Mouse (Mus musculus): Measurements from ENCODE around the gene Scn3b.

The Scn3b gene

GRCm38 (mm10) chr9:40246702-40247101 lies 22.3 kb upstream of the Scn3b start:
- ChIA-PET CTCF (interaction anchor here in 3 of 4 experiments (0.5 to 1.7 kb wide), 8 partner anchors 15 to 196 kb away, joined by 3 to 10 read pairs (median 3); partner anchors contain the start of gene Scn3b (in 1 of the 3)), POLR2A (interaction anchor here in 2 of 4 experiments (0.6 to 19.2 kb wide), 10 partner anchors 9 to 302 kb away, joined by 3 to 522 read pairs (median 6); partner anchors contain the start of gene Scn3b (in 2 of the 2))

GRCm38 (mm10) chr9:40249106-40249505 lies 19.9 kb upstream of the Scn3b start:
- ChIA-PET POLR2A (interaction anchor here in 2 of 4 experiments (0.9 to 19.2 kb wide), 4 partner anchors 7 to 18 kb away, joined by 3 to 522 read pairs (median 6); no protein-coding TSS in a partner anchor), CTCF (interaction anchor here in 1 of 4 experiments (0.9 kb wide), 1 partner anchor 21 kb away, joined by 3 read pairs; no protein-coding TSS in a partner anchor)

- ChIA-PET CTCF (no interaction called here), POLR2A (interaction anchor here in 3 of 4 experiments (0.6 to 2.1 kb wide), 5 partner anchors 10 to 1684 kb away, joined by 3 to 22 read pairs (median 4); no protein-coding TSS in a partner anchor)
Observed at GRCm38 (mm10) chr9:40252459-40252858, 16.6 kb upstream of the Scn3b start.

DNA sequence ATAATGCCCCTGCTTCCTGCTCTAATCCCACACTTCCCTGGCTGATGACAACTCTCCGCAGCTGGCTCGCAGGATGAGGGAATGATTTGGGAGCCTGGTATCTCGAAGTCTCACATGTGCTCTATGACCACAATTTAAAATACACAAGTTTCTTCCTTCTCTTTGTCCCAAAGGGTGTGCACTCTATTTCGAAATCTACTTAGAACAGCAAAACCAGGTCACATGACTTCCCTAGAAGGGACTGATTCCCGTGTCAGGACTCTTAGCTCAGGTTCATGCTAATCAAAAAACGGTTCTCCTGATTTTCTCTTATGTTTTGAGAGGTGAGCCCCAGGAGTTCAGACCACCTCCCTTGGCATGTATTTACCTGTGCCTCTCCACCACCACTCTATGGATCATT lies 5.1 kb upstream of the Scn3b start:
- ChIA-PET CTCF (interaction anchor here in 1 of 4 experiments (0.5 to 0.6 kb wide), 2 partner anchors 36 to 68 kb away, joined by 3 read pairs; no protein-coding TSS in a partner anchor), POLR2A (interaction anchor here in 2 of 4 experiments (0.8 to 2.4 kb wide), 5 partner anchors 19 to 38 kb away, joined by 3 to 13 read pairs (median 3); no protein-coding TSS in a partner anchor)

DNA sequence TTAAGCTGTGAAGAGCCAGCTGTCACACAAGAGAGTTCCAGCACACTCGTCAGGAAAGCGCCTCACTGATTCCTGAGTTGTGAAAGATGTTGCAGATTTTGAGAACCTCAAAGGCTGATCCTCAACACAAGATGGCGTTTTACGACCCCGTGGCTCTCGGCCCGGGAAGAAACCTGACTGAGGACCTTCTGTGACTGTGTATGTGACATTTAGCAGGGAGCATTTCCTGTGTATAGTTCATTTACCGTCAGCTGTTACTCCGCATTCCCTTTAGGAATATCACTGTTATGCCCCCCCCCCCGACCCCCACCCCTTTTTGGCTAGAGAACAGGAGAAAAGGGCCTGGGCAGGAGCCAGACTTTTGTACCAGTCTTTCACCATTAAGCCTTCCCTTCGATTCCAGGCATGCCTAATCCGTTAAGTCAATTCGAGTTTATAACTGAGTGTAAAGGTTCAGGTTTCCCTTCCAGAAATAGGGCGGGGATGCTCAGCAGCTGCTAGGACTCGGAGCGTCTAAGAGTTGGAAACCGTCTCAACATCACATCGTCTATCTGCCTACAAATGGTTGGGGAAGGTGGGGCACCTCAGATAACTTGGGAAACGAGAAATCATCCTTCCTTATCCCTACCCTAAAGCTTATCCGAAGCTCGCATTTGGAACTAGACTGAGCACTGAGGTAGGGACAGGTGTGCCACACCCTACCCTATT lies 823 bp upstream of the Scn3b start:
- ChIA-PET CTCF (interaction anchor here (0.6 to 4.0 kb wide), 7 partner anchors 21 to 266 kb away, joined by 3 to 20 read pairs (median 5); no protein-coding TSS in a partner anchor), POLR2A (interaction anchor here (1.1 to 7.2 kb wide), 19 partner anchors 15 to 65 kb away, joined by 3 to 108 read pairs (median 11); no protein-coding TSS in a partner anchor)

- ChIA-PET POLR2A (interaction anchor here (0.6 to 7.2 kb wide), 30 partner anchors 8 to 96 kb away, joined by 3 to 108 read pairs (median 4); no protein-coding TSS in a partner anchor), CTCF (interaction anchor here (0.6 to 4.0 kb wide), 9 partner anchors 22 to 408 kb away, joined by 3 to 20 read pairs (median 4); no protein-coding TSS in a partner anchor)
Observed at GRCm38 (mm10) chr9:40268748-40269102, 292 bp upstream of the Scn3b start.

DNA sequence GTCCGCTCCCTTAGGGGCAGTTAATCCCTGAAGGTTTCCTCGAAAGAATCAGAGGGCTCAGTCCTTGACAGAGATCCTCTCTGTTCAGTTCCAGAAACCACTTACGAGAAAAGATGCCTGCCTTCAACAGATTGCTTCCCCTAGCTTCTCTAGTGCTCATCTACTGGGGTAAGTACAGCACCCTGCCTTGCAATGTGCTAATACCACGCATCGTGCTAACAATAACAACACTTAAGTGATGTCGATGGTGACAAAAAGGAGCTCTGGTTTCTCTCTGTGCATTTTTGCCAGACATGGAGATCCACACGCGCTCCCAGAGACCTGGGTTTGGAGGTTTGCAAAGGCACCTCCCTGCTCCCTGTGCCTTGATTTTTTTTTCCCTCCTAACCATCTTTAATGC lies 863 bp downstream of the Scn3b start:
- POLR2A ChIA-PET: interaction anchor here (0.6 to 7.2 kb wide), 25 partner anchors 9 to 531 kb away, joined by 3 to 108 read pairs (median 8); partner anchors contain the start of gene Hspa8 (in 1 of the 4)
- CTCF ChIA-PET: interaction anchor here in 3 of 4 experiments (0.5 to 4.0 kb wide), 6 partner anchors 45 to 358 kb away, joined by 3 to 20 read pairs (median 3); no protein-coding TSS in a partner anchor

- POLR2A ChIA-PET: interaction anchor here in 1 of 4 experiments (0.6 to 7.2 kb wide), 4 partner anchors 31 to 96 kb away, joined by 3 to 94 read pairs (median 18); no protein-coding TSS in a partner anchor
- CTCF ChIA-PET: interaction anchor here in 1 of 4 experiments (4.0 kb wide), 1 partner anchor 60 kb away, joined by 20 read pairs; no protein-coding TSS in a partner anchor
Observed at GRCm38 (mm10) chr9:40271075-40271474, 2.1 kb downstream of the Scn3b start.

DNA sequence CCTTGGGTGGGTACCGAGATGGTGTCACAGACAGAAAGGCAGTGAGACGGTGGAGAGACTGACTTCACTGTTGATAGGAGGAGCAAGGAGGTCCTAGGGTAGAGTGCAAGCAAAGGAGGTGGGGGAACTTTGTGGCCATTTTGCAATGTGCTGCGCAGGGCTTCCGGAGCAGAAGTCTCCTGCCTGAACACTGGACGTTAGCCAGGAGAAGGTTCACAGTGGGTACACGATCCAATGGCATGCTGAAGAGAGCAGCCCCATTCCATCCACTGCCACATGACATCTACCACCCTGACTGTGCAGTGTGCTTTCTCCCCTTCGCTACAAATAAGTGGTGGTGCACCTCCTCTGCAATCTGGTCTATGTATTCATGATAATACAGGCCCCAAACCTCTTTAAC lies 3.8 kb downstream of the Scn3b start:
- POLR2A ChIA-PET: interaction anchor here in 2 of 4 experiments (1.2 to 7.2 kb wide), 2 partner anchors 33 kb away, joined by 4 to 94 read pairs; no protein-coding TSS in a partner anchor
- CTCF ChIA-PET: interaction anchor here in 2 of 4 experiments (0.6 kb wide), 2 partner anchors 45 to 866 kb away, joined by 3 to 12 read pairs; no protein-coding TSS in a partner anchor

DNA sequence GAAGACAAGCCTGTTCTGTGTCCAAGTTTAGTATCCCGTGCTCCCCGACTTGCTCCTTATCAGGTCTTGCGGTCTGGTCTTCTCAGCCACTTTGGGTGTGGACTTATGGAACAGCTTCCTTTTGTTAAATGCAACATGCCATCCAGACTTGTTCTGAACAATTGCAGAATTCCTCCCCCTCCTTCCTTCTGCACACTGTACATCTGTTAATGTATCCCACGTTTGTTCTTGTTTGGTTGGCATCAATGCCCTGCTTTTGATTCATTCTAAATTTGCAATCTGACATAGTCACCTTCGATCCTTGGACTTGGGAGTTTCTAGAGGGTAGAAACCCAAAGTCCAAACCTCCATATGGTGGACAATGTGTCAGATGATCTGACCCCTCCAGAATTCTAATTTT lies 6.9 kb downstream of the Scn3b start:
- ChIA-PET POLR2A (interaction anchor here in 2 of 4 experiments (1.2 to 1.9 kb wide), 5 partner anchors 16 to 52 kb away, joined by 3 to 7 read pairs (median 4); no protein-coding TSS in a partner anchor), CTCF (interaction anchor here in 1 of 4 experiments (1.2 kb wide), 1 partner anchor 58 kb away, joined by 3 read pairs; no protein-coding TSS in a partner anchor)

DNA sequence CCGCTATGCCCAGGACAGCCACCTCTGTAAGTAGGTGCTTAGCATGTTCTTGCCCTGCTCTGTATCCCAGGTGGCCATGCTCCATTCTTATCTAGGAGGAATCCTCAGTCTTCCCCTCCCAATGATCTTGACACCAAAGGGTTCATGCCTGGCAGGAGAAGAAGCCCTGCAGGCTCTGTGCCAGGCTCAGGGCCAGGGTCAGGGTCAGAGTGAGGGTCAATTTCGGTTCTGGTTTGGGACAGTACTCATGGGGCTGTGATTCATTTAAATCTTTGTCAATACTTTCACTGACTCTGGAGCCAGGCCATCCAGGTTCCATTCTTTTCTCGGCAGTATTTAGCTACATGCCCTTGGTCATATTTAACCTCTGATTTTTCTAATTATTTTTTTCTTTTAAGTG lies 8.7 kb downstream of the Scn3b start:
- CTCF ChIA-PET: no interaction called here
- POLR2A ChIA-PET: interaction anchor here in 1 of 4 experiments (0.6 kb wide), 1 partner anchor 32 kb away, joined by 3 read pairs; no protein-coding TSS in a partner anchor

GRCm38 (mm10) chr9:40279438-40279837 lies 10.4 kb downstream of the Scn3b start:
- ChIA-PET CTCF (no interaction called here), POLR2A (interaction anchor here in 1 of 4 experiments (1.1 kb wide), 1 partner anchor 38 kb away, joined by 7 read pairs; no protein-coding TSS in a partner anchor)

DNA sequence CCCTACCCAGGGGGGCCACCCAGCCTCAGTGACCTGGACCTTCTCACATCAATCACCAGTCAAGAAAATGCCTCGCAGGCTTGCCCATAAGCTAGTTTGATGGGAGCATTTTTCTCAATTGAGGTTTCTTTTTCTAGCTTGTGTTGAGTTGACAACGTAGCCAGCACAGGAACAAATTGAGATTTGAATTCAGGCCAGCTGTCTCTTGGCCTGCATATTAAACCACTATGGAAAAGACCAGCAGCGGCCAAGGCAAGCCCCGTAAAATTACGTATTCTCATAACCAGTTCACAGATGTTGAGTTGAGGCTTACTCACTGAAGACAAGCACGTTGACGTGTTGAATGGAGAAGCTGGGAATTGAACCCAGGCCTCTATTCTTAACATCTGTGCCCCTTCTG lies 14.0 kb downstream of the Scn3b start:
- ChIA-PET CTCF (no interaction called here), POLR2A (interaction anchor here in 2 of 4 experiments (0.9 to 2.3 kb wide), 5 partner anchors 14 to 392 kb away, joined by 3 to 12 read pairs (median 4); partner anchors contain the start of gene Scn3b (in 1 of the 2))

DNA sequence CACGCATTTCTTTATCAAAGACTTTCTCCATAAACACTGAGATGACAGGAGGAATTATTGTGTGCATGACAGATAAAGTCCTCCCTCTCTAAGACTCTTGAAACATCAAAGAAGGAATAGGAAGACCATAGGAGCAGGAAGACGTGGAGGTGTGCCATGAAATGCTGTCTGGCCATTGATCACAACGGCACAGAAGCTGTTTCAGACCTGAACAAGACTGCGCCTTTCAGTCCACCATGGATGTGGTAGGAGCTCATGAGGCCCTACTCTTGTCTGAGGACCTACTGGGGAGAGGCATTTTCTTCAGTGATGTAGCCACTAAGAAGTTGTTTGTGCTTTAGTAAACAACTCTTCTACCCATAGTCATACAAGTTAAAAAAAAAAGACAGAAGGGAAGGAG lies 23.5 kb downstream of the Scn3b start:
- ChIA-PET POLR2A (interaction anchor here in 2 of 4 experiments (0.6 to 1.9 kb wide), 4 partner anchors 8 to 24 kb away, joined by 3 to 7 read pairs (median 4); partner anchors contain the start of gene Scn3b (in 1 of the 2)), CTCF (no interaction called here)

DNA sequence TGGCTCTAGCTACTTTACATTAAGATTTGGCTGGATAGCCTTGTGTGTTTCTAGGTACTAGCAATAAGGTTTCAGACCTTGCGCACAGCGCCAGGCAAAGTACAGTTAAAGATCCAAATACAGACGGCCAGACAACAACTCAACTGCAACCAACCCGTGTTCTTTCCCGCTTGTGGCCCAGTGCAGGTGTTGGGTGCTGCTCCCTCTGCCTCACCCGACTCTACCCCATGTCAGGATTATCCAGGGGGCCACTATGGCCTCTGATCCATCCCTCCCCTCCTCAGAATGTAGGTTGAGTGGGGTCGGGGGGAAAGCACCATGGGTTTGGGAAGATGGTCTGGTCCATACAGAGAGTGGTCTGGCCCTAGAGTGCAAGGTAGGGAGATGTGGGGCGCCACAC lies 24.3 kb downstream of the Scn3b start:
- POLR2A ChIA-PET: interaction anchor here in 2 of 4 experiments (0.6 to 1.9 kb wide), 3 partner anchors 9 to 18 kb away, joined by 3 to 7 read pairs (median 5); no protein-coding TSS in a partner anchor
- CTCF ChIA-PET: no interaction called here

- POLR2A ChIA-PET: interaction anchor here in 1 of 4 experiments (0.6 to 2.1 kb wide), 5 partner anchors 9 to 165 kb away, joined by 3 to 11 read pairs (median 4); partner anchors contain the start of gene Scn3b
- CTCF ChIA-PET: interaction anchor here in 2 of 4 experiments (0.6 kb wide), 2 partner anchors 37 to 43 kb away, joined by 3 read pairs; no protein-coding TSS in a partner anchor
Observed at GRCm38 (mm10) chr9:40293740-40294139, 24.7 kb downstream of the Scn3b start.

DNA sequence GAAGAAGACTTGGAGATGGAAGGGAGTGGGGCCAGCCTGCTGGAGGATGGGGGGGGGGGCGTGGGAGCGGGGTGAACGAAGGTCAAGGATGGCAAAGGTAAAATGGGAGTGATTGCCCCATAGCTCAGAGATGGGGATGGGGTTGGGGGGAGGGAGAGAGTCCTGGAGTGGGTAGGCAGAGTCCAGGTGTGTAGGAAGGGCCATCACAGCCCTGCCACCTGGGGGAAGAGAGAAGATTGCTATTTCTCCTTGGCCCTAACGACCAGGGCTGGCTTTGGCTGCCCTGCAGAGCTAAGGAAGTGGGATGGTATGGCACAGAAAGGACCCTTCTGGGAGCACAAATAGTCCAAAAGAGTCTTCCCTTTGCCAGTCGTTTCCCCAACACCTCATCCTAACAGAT lies 25.2 kb downstream of the Scn3b start:
- CTCF ChIA-PET: interaction anchor here in 2 of 4 experiments (0.6 kb wide), 2 partner anchors 37 to 43 kb away, joined by 3 read pairs; no protein-coding TSS in a partner anchor
- POLR2A ChIA-PET: interaction anchor here in 2 of 4 experiments (0.6 to 2.1 kb wide), 6 partner anchors 9 to 164 kb away, joined by 3 to 11 read pairs (median 4); partner anchors contain the start of gene Scn3b (in 1 of the 2)

- POLR2A ChIA-PET: interaction anchor here in 1 of 4 experiments (1.4 to 2.1 kb wide), 4 partner anchors 10 to 59 kb away, joined by 3 to 11 read pairs (median 6); no protein-coding TSS in a partner anchor
- CTCF ChIA-PET: interaction anchor here in 1 of 4 experiments (0.8 kb wide), 1 partner anchor 66 kb away, joined by 3 read pairs; no protein-coding TSS in a partner anchor
Observed at GRCm38 (mm10) chr9:40294866-40295265, 25.8 kb downstream of the Scn3b start.
